Mouse (Mus musculus): ENCODE data around the gene Ankrd44. TPM values are rescaled to one million over a fixed set of nuclear protein-coding genes. Genes with fewer than 3 reads are reported as not detected.

Ankrd44 gene
- polyA plus RNA-seq, 1 experiment from 2014 or later = 22.5 TPM

DNA sequence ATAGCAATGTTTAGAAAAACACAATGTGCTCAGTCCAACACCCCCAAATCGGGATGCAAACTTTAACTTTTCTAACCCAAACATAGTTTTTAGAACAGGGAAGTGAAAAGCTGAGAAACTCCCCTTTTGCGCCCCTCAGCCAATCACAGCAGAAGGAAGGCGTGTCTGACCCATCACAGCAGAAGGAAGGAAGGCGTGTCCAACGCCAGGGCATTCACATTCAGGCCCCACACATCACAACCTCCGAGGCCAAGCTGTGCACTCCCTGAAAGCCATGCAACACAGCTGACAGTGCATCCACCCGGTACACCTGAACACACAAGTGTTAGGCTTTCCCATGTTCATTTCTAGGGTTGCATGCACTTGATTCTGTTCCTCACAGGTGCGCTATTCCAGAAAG, 150.1 kb downstream of the Ankrd44 start:
- peaks cover 1% of the 10 kb centered on the region; the same call in 1 of the 2 replicates for H3K9me3 ChIP-seq (ENCODE audit: control insufficient read depth, low read depth, low read length)
- H3K4me3 ChIP-seq (ENCODE audit: low read depth, low read length) = no peak overlapping the region
- WGBS = 55% methylated on average over 8 of the region's 8 CpGs
- H3K4me2 ChIP-seq (replicated peaks; ENCODE audit: low read depth, low read length) = no peak overlapping the region
- no peaks in the 10 kb centered on the region for H3K27me3 ChIP-seq (ENCODE audit: control insufficient read depth, insufficient read depth, low read length)
- H3K4me1 ChIP-seq (ENCODE audit: control insufficient read depth, insufficient read depth, low read length) = no peaks in the 10 kb centered on the region
- no peaks in the 10 kb centered on the region for H3K36me3 ChIP-seq (ENCODE audit: control insufficient read depth, insufficient read depth, low read length)
- no peak for ATAC-seq (ENCODE audit: insufficient number of reproducible peaks, insufficient read depth, low FRiP score, low read depth)
- H3K9ac ChIP-seq (replicated peaks; ENCODE audit: low read depth, low read length) = no peak overlapping the region
- H3K27ac ChIP-seq (ENCODE audit: low read length) = no peak overlapping the region

DNA sequence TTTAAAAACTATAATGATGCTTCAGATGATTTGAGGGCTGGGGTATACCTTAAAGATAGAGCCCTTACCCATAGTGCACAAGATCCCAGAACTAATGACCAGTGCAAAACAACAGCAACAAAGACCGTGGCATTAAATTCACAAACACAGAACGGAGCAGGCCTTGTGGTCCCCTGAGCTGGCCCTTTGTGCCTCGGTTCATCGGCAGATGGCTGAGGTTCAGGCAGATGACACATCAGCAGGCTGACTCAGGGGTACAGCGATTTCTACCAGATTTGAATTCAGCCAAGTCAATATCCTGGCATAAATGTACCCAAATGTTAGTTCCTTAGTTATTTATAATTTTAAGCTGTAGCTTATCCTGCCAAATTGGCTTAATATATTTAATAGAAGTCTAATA, 153.3 kb downstream of the Ankrd44 start:
- Histone ChIP-seq H3K4me2 (replicated peaks; ENCODE audit: low read depth, low read length) (no peak overlapping the region), H3K36me3 (ENCODE audit: control insufficient read depth, insufficient read depth, low read length) (no peaks in the 10 kb centered on the region), H3K9me3 (ENCODE audit: control insufficient read depth, low read depth, low read length) (peaks cover 5% of the 10 kb centered on the region; the same call in 1 of the 2 replicates), H3K9ac (replicated peaks; ENCODE audit: low read depth, low read length) (no peak overlapping the region), H3K27ac (ENCODE audit: low read length) (no peak overlapping the region), H3K4me3 (ENCODE audit: low read depth, low read length) (no peak overlapping the region), H3K27me3 (ENCODE audit: control insufficient read depth, insufficient read depth, low read length) (no peaks in the 10 kb centered on the region), H3K4me1 (ENCODE audit: control insufficient read depth, insufficient read depth, low read length) (no peaks in the 10 kb centered on the region)
- no peak for ATAC-seq (ENCODE audit: insufficient number of reproducible peaks, insufficient read depth, low FRiP score, low read depth)
- WGBS = 90% methylated on average over 5 of the region's 5 CpGs

DNA sequence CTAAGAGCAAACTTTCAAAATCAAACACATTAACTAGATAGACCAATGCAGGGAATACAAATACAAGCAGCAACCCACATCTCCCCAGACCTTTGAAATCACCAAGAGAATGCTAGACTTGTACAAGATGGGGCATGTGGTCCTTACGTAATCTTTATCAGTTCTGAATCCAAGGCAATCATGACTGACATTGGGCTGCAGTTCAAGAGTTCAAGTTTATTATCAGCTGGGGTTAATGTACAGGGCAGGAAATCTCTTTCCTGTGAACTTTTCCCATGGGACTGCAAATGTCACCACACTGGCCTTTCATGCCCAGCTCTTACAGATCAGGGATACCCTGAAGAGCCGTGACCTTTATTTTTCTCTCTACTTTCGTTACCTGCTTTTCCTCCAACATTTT, 154.7 kb downstream of the Ankrd44 start:
- H3K4me1 ChIP-seq (ENCODE audit: control insufficient read depth, insufficient read depth, low read length) = no peaks in the 10 kb centered on the region
- no peak overlapping the region for H3K4me3 ChIP-seq (ENCODE audit: low read depth, low read length)
- H3K9me3 ChIP-seq (ENCODE audit: control insufficient read depth, low read depth, low read length) = peaks cover 5% of the 10 kb centered on the region; the same call in 1 of the 2 replicates
- no peaks in the 10 kb centered on the region for H3K36me3 ChIP-seq (ENCODE audit: control insufficient read depth, insufficient read depth, low read length)
- 89% methylated on average over 3 of the region's 3 CpGs for WGBS
- no peak for ATAC-seq (ENCODE audit: insufficient number of reproducible peaks, insufficient read depth, low FRiP score, low read depth)
- no peak overlapping the region for H3K9ac ChIP-seq (replicated peaks; ENCODE audit: low read depth, low read length)
- no peaks in the 10 kb centered on the region for H3K27me3 ChIP-seq (ENCODE audit: control insufficient read depth, insufficient read depth, low read length)
- H3K4me2 ChIP-seq (replicated peaks; ENCODE audit: low read depth, low read length) = no peak overlapping the region
- no peak overlapping the region for H3K27ac ChIP-seq (ENCODE audit: low read length)

DNA sequence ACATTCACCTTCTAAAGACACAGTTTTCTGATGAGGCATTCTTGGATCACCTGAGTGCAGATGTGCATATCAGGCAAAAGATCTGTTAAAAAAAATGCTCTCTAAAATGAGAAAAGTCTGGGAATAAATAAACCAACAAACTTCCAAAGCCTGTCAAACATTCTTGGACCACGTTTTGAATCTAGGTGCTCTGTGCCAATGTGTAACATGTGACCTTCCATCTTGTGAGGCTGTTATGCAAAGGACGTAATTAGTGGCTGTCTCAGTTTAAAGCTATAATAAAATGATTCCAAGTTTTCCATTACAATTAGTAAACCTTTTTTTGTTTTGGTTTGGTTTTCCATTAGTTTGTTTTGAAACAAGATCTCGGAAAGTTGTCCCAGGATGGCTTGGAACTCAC, 159.0 kb downstream of the Ankrd44 start:
- no peak overlapping the region for H3K9ac ChIP-seq (replicated peaks; ENCODE audit: low read depth, low read length)
- H3K4me1 ChIP-seq (ENCODE audit: control insufficient read depth, insufficient read depth, low read length) = no peaks in the 10 kb centered on the region
- H3K9me3 ChIP-seq (ENCODE audit: control insufficient read depth, low read depth, low read length) = peaks cover 5% of the 10 kb centered on the region; the same call in 1 of the 2 replicates
- H3K27me3 ChIP-seq (ENCODE audit: control insufficient read depth, insufficient read depth, low read length) = no peaks in the 10 kb centered on the region
- 77% methylated on average over 3 of the region's 3 CpGs for WGBS
- no peak for ATAC-seq (ENCODE audit: insufficient number of reproducible peaks, insufficient read depth, low FRiP score, low read depth)
- no peaks in the 10 kb centered on the region; the same call in 1 of the 2 replicates for H3K36me3 ChIP-seq (ENCODE audit: control insufficient read depth, insufficient read depth, low read length)
- H3K27ac ChIP-seq (ENCODE audit: low read length) = no peak overlapping the region
- no peak overlapping the region for H3K4me2 ChIP-seq (replicated peaks; ENCODE audit: low read depth, low read length)
- no peak overlapping the region for H3K4me3 ChIP-seq (ENCODE audit: low read depth, low read length)

DNA sequence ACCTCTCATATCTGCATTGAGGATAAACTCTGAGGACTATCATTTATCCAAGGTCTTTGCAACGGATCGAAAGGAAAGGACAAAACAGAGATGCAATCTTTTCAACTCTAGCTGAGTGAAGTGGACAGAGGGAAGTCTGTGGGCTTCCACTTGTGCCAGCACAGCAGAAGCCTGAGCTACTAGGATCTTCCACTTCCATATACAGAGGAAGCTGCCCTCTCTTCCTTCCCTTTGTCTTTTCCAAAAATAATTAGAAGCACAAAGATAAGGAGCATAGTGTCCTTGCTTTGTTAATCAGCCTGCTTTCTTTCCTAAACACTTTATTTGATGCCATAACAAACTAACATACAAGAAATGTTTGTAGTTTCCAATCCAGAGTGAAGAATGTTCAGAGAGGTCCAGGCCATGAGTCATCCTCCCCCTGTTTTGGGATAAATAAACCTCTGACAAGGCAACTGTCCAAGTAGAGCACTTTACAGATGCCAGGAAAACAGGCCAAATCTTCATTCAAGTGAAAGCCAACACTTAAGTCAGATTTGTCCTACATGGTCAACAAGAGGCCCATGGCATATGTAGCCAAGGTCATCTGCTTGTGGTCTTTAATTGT, 160.5 kb downstream of the Ankrd44 start:
- H3K27ac ChIP-seq (ENCODE audit: low read length) = no peak overlapping the region
- no peaks in the 10 kb centered on the region; the same call in 1 of the 2 replicates for H3K9me3 ChIP-seq (ENCODE audit: control insufficient read depth, low read depth, low read length)
- ATAC-seq (ENCODE audit: insufficient number of reproducible peaks, insufficient read depth, low FRiP score, low read depth) = no peak
- WGBS = 89% methylated on average over 2 of the region's 2 CpGs
- H3K4me2 ChIP-seq (replicated peaks; ENCODE audit: low read depth, low read length) = no peak overlapping the region
- H3K36me3 ChIP-seq (ENCODE audit: control insufficient read depth, insufficient read depth, low read length) = no peaks in the 10 kb centered on the region; the same call in 1 of the 2 replicates
- H3K4me3 ChIP-seq (ENCODE audit: low read depth, low read length) = no peak overlapping the region
- no peak overlapping the region for H3K9ac ChIP-seq (replicated peaks; ENCODE audit: low read depth, low read length)
- H3K27me3 ChIP-seq (ENCODE audit: control insufficient read depth, insufficient read depth, low read length) = no peaks in the 10 kb centered on the region
- H3K4me1 ChIP-seq (ENCODE audit: control insufficient read depth, insufficient read depth, low read length) = no peaks in the 10 kb centered on the region

- Histone ChIP-seq H3K4me3 (ENCODE audit: low read depth, low read length) (no peak overlapping the region), H3K36me3 (ENCODE audit: control insufficient read depth, insufficient read depth, low read length) (no peaks in the 10 kb centered on the region; the same call in 1 of the 2 replicates), H3K9ac (replicated peaks; ENCODE audit: low read depth, low read length) (no peak overlapping the region), H3K4me1 (ENCODE audit: control insufficient read depth, insufficient read depth, low read length) (no peaks in the 10 kb centered on the region), H3K27me3 (ENCODE audit: control insufficient read depth, insufficient read depth, low read length) (no peaks in the 10 kb centered on the region), H3K27ac (ENCODE audit: low read length) (no peak overlapping the region), H3K4me2 (replicated peaks; ENCODE audit: low read depth, low read length) (no peak overlapping the region), H3K9me3 (ENCODE audit: control insufficient read depth, low read depth, low read length) (no peaks in the 10 kb centered on the region)
- ATAC-seq (ENCODE audit: insufficient number of reproducible peaks, insufficient read depth, low FRiP score, low read depth) = no peak
- WGBS = 84% methylated on average over 10 of the region's 10 CpGs
These were observed 163.9 kb downstream of the Ankrd44 start for GRCm38 (mm10) chr1:54762216-54762807.

- Histone ChIP-seq H3K4me2 (replicated peaks; ENCODE audit: low read depth, low read length) (no peak overlapping the region), H3K36me3 (ENCODE audit: control insufficient read depth, insufficient read depth, low read length) (no peaks in the 10 kb centered on the region; the same call in 1 of the 2 replicates), H3K4me3 (ENCODE audit: low read depth, low read length) (no peak overlapping the region), H3K9ac (replicated peaks; ENCODE audit: low read depth, low read length) (no peak overlapping the region), H3K27ac (ENCODE audit: low read length) (no peak overlapping the region), H3K27me3 (ENCODE audit: control insufficient read depth, insufficient read depth, low read length) (no peaks in the 10 kb centered on the region), H3K9me3 (ENCODE audit: control insufficient read depth, low read depth, low read length) (no peaks in the 10 kb centered on the region), H3K4me1 (ENCODE audit: control insufficient read depth, insufficient read depth, low read length) (no peaks in the 10 kb centered on the region)
- ATAC-seq (ENCODE audit: insufficient number of reproducible peaks, insufficient read depth, low FRiP score, low read depth) = no peak
These were observed 166.3 kb downstream of the Ankrd44 start for GRCm38 (mm10) chr1:54759841-54760240.

DNA sequence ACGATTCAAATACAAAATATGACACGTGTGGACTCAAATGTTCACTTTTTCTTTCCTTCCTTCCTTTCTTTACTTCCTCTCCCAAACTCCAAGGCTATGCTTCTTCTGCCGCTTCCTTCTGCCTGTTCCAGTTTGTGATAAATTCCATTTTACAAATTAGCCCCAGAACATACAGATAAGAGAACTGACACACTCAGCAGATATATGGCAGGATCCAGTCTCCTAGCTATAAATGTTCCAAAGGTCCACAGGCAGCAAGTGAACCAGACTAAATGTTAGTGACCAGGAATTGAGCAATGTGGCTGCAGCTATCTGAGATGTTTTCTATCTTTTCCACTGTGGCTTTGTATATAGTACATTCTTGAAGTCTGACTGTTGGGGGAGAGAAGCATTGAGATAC, 168.9 kb downstream of the Ankrd44 start:
- H3K4me2 ChIP-seq (replicated peaks; ENCODE audit: low read depth, low read length) = no peak overlapping the region
- no peaks in the 10 kb centered on the region for H3K4me1 ChIP-seq (ENCODE audit: control insufficient read depth, insufficient read depth, low read length)
- no peak for ATAC-seq (ENCODE audit: insufficient number of reproducible peaks, insufficient read depth, low FRiP score, low read depth)
- no peak overlapping the region for H3K9ac ChIP-seq (replicated peaks; ENCODE audit: low read depth, low read length)
- H3K36me3 ChIP-seq (ENCODE audit: control insufficient read depth, insufficient read depth, low read length) = no peaks in the 10 kb centered on the region; the same call in 1 of the 2 replicates
- H3K9me3 ChIP-seq (ENCODE audit: control insufficient read depth, low read depth, low read length) = no peaks in the 10 kb centered on the region
- H3K27me3 ChIP-seq (ENCODE audit: control insufficient read depth, insufficient read depth, low read length) = no peaks in the 10 kb centered on the region
- H3K27ac ChIP-seq (ENCODE audit: low read length) = no peak overlapping the region
- 82% methylated on average over 3 of the region's 3 CpGs for WGBS
- no peak overlapping the region for H3K4me3 ChIP-seq (ENCODE audit: low read depth, low read length)

Data from stomach, embryonic 14.5 days (tissue).